Mouse (Mus musculus) embryo, embryonic 9.5 days (tissue): ENCODE results near the gene Ubap2.

ENCODE experiments used
- DNase-seq: peaks from one replicate; pipeline ENCODE4 v3.0.0-alpha.2; 2017; ENCODE audit errors: extremely low spot score

Ubap2 gene

GRCm38 (mm10) chr4:41260691-41261090, 14.3 kb downstream of the Ubap2 start:
- no peak for DNase-seq

- DNase-seq, result no peak
Observed at GRCm38 (mm10) chr4:41259019-41259418, 15.9 kb downstream of the Ubap2 start.

DNA sequence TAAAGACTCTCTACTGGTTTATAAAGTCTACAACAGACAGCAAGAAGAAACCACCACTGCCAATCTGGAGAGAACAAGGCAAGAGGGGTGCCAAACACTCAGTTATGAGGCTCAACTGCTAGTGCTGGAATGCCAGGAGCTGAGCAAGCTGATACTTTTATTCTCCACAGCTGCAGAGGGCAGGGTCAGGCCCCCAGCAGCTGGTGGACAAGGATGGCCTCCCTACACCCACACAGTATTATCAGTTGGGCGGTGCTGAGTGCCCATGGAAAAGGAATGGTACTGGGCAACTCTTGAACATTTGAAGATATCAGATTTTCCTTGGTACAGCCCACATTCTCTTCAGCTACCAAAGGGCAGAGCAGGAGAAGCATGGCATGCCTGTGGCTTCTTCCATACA, 17.2 kb downstream of the Ubap2 start:
- DNase-seq, result no peak

DNA sequence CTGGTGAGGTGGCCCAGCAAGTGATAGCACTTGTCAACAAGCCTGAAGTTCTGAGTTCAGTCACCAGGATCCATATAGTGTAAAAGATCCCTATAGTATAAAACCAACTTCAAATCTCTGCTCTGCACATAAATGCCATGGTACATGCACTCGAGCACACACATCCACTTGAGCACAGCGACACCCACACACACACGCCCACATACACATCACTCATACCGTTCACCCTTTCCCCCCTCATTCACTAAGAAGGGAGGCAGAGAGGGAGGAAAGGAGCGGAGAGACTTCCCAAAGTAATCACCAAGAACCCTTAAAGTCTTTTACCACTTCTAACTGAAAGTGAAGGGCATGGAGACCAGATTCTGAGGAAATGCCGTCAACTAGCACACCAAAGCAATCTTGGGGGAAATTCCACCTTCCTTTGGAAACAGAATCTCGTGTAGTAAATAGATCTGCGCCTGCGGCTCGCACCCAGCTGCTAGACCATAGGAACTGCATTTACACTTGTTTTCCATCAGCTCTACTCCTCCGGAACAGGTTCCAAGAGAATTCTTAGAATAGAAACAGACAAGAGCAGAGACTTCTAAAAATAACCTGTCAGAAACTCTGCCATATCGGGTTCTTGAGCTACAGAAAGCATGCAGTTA, 19.3 kb downstream of the Ubap2 start:
- no peak for DNase-seq

DNA sequence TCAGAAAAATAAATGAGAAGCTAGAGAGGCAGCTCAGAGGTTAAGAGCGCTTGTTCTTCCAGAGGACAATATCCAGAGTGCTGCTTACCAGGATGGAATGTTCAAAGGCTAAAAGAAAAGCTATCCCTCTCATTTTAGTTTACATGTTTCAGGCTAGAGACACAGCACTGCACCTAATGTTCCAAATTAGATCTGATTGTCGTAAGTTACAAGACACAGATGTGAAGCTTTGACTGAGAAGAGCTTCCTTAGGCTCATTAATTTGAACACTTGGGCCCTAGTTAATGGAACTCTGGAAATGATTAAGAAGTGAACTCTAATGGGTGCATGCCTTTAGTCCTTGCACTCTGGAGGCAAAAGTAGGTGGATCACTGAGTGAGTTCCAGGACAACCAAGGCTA, 21.2 kb downstream of the Ubap2 start:
- no peak for DNase-seq

DNA sequence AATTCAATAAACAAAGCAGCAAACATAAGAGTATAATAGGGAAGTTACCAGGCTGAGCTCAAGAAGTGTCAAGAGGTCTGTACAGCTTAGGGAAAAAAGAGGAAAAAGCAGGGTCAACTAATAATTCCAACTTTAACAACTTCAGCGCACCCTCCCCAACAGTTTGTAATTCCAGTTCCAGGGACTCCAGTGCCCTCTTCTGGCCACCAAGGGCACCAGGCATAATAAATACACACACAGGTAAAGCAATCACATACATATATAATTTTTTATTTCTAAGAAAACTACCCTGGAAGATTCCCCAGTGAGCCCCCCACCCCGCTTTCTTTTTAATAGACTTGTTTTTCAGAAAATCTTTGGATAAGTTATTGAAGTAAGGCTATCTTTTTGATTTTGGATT, 29.5 kb downstream of the Ubap2 start:
- no peak for DNase-seq

- no peak for DNase-seq
Observed at GRCm38 (mm10) chr4:41240916-41241315, 34.0 kb downstream of the Ubap2 start.

DNA sequence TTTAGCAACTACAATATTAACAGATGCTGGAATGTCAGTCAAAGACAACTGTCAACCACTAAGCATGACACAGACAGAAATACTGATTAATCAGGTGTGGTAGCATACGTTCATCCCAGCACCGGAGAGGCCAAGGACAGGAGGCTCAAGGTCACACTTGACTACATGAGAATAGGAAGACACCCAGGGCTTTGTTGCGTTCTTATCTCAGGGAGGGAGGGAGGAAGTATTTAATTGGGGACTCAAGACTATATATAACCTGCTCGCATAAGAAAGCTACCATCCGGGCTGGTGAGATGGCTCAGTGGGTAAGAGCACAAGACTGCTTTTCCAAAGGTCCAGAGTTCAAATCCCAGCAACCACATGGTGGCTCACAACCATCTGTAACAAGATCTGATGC, 39.3 kb downstream of the Ubap2 start:
- DNase-seq, result no peak

DNA sequence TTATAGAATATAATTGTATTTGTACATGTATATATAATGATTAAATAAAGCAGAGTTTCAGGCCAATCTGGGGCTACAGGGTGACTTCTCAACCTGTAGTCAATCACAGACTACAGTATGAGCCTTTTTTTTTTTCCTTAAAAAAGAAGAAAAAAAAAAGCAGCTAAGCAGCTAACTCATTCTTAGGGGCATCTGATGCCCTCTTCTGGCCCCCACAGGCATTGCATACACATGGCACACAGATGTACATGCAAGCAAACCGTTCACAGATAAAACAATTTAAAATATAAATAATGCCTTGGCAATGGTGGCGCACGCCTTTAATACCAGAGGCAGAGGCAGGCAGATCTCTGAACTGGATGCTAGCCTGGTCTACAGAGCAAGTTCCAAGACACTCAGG, 48.6 kb downstream of the Ubap2 start:
- DNase-seq, result peak; percentile 14

- no peak for DNase-seq
Observed at GRCm38 (mm10) chr4:41225412-41225811, 49.5 kb downstream of the Ubap2 start.

- no peak for DNase-seq
Observed at GRCm38 (mm10) chr4:41208050-41208449, 66.9 kb downstream of the Ubap2 start.

DNA sequence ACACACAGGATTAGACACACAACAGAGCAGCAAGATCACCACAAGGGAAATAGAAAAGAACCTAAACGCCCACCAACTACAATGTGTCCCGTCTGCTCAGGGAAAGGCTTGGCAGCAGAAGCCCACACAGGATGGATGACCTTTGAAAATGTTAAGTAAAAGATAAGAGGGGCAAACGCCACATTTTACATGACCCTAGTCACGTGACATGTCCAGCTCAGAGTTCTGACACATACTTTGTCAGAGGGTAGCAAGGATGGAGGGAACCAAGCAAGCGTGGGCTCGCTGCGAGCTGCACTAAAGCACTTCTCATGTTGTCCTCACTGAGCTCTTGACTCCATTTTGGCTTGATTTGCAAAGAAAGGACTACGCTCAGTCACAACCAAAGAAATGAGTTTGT, 69.2 kb downstream of the Ubap2 start:
- DNase-seq, result no peak

DNA sequence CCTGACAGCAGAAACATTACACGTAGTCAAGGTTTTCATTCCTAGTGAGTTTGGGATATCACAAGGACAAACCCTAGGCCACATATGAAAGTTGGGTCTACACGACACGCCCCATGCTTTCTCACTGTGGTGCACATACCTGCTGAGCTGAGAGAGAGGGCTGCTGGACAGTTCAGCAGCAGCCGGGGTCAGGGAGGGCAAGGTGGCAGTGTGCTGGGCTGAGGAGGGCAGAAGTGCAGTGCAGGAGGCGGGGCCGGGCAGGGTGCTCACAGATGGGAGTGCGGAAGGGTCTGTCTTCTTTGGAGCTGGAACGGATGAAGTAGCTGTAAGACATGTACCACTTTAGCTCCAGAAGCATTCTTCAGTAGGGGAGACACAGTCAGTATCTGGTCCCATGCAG, 72.8 kb downstream of the Ubap2 start:
- DNase-seq, result no peak

- no peak for DNase-seq
Observed at GRCm38 (mm10) chr4:41196861-41197610, 77.9 kb downstream of the Ubap2 start.

- no peak for DNase-seq
Observed at GRCm38 (mm10) chr4:41195328-41195727, 79.6 kb downstream of the Ubap2 start.

DNA sequence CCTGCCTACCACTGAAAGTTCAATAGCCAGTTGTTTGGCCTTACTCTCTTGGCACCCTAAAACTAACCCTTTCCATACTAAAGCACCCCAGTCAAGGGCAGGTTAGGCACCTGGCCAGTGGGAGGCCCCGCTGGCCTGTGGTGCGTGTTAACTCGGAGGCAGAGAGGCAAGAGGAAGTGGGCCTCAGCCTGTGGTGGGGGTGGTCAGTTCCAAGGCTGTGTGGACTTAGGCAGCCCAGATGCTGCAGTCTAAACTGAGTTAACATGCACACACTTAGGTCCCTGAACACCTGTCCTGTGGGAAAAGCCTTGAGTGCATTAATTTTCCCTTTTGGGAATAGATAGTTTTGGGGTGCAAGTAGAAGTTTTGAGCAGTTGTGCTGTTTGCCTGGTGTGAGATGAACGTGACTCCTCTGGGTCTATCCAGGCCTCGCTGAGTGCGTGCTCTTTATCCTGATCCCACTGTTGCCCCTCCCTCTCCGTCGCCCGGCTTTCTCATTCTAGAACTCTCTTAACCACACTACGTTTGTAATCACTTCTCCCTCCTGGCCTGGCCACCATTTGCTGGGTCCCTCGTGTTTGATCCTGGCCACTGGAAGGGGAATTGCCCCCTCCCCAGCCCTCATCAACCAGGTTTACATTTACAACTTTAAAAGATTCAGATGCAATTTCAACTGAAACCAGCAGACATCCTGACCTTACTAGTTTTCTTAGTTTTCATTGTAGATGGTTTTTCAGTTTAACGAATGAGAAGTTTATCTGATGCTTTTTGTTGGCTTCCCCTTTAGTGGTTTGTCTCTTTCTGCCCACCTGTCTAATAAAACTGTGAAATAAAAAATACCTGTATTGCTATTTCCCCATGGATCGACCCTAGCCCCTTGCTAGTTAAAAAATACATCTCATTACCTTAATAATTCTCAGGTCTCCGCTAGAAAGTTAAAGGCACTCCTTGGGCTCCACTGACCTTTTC, 82.1 kb downstream of the Ubap2 start:
- DNase-seq, result no peak

DNA sequence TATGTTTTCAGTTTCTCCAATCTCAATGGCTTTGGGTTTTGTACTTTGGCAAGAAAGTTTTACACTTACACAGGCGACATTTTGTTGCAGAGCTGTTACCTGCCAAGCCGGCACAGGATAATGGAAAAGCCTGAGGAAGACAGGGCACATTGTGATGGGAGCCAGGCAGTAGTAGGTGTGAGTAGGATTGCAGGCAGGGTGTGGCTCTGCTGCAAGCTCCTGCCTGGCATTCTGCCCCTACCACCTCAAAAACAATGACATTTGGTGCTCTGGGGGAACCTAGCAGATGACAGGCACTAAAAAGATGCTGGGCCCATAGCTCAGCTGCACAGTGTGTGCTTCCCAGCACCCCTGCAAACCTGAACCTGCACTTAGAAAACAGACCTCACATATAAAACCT, 85.1 kb downstream of the Ubap2 start:
- no peak for DNase-seq

- no peak for DNase-seq
Observed at GRCm38 (mm10) chr4:41179825-41180725, 94.9 kb downstream of the Ubap2 start.

DNA sequence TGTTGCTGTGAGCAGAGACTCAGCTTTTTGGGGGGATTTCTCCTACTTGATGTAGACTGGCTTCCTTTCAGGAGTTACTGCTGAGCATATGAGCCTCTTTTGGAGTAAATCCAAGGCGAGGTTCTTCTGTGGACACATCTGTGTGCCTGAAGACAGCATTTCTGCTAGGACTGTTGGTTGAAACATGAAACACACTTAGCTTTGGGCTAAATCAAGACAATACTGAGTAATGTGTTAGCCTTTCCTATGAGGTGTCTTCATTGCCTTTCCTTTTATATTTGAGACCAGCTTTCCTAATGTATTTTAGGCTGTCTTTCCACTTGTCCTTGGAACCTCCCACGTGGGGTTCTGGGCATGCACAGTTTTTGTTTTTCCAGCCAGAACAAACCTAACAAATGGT, 100.3 kb downstream of the Ubap2 start:
- no peak for DNase-seq

DNA sequence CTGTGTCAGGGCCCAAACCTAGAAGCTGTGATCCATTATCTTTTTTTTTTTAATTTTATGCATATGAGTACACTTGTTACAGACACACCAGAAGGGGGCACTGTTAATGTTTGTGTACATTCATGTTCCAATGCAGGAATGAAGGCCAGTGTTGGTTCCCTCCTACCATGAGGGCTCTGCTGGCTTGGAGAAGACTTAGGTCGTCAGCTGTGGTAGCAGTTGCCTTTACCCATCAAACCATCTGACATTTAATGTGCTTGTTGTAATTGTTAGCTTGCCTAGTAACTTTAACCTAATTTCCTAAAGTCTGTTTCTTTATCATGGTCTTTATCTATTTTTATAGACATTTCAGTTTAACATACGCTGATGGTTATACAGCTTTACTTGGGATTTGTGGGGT, 104.0 kb downstream of the Ubap2 start:
- DNase-seq, result no peak

DNA sequence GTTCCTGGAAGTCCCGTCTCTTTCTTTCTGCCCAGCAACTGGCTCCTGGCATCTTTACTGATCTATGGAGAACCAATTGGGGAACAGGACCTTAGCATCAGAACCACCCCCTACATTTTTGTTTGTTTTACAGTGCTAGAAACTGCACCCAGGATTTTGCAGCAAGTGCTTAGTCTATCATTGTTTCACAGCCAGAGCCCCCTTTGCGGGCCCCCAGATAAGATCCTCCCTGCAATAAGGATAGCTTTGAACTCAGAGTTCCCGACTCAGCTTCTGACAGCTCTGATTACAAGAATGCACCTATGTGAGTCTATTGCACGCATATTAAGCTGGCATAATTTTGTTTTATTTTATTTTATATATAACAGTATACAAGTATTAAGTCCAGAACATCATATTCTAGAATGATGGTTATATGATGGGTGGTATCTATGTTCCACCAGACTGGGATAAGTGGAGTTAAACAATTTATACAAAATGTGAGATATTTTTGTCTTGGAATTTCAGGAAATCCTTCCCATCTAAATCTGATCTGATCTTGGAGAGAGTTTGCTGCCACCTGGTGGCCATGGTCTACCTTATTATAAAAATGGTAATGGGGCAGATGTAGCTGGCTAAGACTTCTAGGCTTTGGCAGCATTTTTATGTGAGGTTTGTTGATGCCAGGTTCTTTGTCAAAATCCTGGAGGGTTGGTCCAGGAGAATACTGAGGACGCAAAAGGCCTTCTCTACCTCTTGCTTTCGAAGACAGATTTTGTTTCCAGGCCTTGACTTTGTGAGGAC, 109.1 kb downstream of the Ubap2 start:
- peak; percentile 54 for DNase-seq
